Mouse (Mus musculus) heart, postnatal 10 days (tissue): ENCODE data around the gene Ahsg. TPM values are rescaled to one million over a fixed set of nuclear protein-coding genes. Genes with fewer than 3 reads are reported as not detected.

Experiments
- DNase-seq, 2 experiments: peaks; one replicate each; pipeline ENCODE4 v3.0.0; 2021
- intact Hi-C: fragments of 180-260 bp; cut with DNase I; formaldehyde crosslinking; loops from one replicate; pipeline ENCODE4 v1.15.1; 2025
- total RNA-seq, 2 experiments: library from RNA; stranded (reverse); gene quantifications; 2 replicates each; pipeline ENCODE4 v1.2.3; 2021

Ahsg gene
- total RNA-seq, 2 experiments from 2014 or later: 6.5 to 9.3 TPM

GRCm38 (mm10) chr16:22885356-22885755 lies 5.7 kb upstream of the Ahsg start:
- no peak for DNase-seq
- intact Hi-C loops: no loop called here

- intact Hi-C loops: no loop called here
- no peak for DNase-seq
These were observed 4.4 kb upstream of the Ahsg start for GRCm38 (mm10) chr16:22886726-22887125.

DNA sequence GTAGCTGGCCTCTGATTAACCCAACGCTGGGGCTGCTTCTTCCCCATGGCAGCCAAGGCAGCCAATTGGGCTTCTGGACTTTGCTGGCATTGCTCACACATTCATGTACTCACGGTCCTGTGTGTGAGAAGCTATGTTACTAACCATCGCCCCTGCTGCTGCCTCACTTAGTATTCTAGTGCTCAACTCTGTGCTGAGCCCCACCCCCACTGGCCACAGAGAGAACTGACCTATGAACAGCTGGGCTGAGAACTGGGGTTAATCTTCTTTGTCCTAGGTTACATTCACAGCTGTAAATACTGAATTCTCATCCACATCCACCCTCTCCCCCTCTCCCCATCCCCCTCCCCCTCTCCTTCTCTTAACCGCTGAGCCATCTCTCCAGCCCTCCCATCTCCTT lies 2.2 kb upstream of the Ahsg start:
- no peak for DNase-seq
- intact Hi-C loops: no loop called here

GRCm38 (mm10) chr16:22889716-22890115 lies 1.4 kb upstream of the Ahsg start:
- no peak for DNase-seq
- intact Hi-C loops: no loop called here

DNA sequence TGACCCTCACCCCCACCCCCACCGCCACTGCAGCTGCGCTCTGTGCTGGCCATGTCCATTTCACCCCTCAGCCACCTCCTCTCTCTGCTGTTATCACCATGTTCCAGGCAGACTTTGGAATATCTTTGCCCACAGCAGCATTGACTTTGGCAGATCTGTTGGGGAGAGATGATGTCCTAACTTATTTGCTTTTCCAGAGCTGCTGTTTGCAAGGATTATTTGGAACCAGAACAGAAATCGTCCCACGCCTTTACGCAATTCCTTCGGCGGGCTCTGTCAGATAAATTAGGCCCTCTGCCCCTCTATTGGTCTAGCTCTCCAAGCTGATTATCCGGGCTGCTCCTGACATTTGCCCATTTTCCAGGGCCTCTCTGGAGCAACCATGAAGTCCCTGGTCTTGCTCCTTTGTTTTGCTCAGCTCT lies 667 bp downstream of the Ahsg start:
- no peak for DNase-seq

DNA sequence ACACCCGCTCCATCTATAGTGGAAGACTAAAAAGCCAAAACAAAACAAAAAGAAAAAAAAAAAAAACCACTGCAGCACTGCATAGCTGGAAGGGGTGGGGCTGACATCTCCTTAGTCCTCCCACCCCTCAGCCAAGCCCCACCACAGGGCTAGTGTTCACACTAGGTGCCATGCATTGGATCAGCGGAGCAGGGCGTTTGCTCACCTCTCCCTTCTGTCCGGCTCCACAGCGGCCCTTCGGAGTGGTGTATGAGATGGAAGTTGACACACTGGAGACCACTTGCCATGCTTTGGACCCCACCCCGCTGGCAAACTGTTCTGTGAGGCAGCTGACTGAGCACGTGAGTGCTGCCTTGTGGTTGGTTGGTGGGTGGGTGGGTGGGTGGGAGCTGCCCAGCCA lies 3.0 kb downstream of the Ahsg start:
- intact Hi-C loops: no loop called here

More for the DNA sequence above, 667 bp downstream of the Ahsg start:
- intact Hi-C loops: no loop called here

GRCm38 (mm10) chr16:22896618-22897017 lies 5.5 kb downstream of the Ahsg start:
- intact Hi-C loops: no loop called here
- no peak for DNase-seq

More for the DNA sequence above, 3.0 kb downstream of the Ahsg start:
- no peak for DNase-seq

DNA sequence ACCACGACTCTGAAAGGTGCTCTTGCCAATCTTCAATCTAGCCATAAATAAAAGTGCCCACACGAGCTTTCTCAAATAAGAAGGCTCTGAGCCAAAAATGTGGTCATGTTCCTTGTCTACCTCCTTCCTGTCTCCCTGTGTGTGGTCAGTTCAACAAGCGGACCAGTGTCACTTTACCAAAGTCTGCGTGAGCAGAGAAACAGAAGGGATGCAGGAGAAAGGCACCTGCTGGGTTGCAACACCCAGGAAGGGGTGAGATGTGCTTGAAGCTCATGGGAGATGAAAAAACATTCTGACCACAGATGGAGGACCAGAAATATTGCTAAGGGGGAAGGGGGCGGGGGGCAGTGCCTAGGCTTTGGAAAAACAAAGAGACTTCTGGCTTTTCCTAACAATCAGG lies 8.3 kb downstream of the Ahsg start:
- intact Hi-C loops: no loop called here
- no peak for DNase-seq

DNA sequence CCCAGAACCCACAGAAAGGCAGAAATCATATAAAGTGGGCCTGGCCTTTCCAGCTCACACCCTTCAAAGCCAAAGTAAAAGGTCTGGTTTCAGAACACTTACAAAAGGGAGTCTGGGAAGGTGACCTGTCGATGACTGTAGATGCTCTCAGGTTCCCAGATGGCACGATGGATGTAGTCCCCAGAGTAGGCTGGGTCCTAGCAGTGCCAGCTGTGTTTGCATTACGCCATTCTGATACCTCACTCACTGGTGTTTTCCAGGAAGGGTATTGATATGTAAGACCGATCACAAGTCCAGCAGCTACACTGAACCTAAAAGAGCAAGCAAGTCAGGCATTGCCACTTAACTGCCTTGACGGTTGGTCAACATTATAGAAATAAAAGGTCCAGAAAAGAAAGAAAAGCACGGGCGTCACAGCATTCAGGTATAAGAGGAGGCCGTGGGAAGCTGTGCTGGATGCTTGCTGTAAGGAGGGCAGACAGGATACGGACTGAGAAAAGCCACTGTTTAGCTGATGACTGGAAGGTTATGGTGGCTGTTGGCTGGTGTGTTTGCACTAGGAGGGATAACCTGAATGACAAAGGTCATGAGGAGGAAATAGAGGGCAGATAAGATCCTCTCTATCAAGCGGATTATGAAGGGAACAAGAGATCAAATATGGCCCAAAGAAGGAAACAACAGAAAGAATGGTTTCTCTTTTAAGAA lies 8.9 kb downstream of the Ahsg start:
- intact Hi-C loops: no loop called here
- no peak for DNase-seq

DNA sequence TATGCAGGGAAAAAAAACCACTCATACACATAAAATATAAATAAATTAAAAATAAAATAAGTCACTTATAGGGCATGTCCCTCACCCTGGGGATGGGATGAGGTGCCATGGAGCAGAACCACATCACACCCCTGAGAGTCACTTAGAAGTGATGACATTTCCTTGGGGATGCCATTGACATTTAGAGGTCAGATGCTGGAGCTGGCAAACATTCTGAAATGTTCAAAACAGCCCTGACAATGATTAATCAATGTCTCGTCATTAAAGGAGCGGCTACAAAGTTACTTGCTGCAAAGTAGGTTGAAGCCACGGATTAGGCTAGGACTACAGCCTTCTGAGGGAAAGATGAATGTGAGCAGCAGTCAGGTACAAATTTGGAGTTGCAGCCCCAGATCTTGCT lies 10.2 kb downstream of the Ahsg start:
- intact Hi-C loops: no loop called here
- no peak for DNase-seq

DNA sequence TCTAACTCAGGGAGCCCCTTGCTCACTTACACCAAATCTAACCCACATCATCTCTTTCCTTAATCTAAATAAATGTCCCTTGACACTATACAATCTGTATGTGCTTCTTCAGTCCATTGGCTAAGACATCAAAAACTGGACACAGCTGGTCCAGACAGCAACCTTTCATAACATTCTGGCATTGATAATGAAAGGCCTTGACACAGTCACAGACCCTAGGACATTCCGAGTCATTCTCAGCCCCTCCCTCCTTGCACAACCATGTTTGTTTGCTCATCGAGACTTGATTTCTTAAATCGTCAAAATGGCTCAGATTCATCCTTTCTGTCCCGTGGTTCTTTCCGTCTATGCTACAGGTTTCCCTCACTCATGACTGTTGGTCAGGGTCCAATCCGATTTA lies 18.2 kb downstream of the Ahsg start:
- intact Hi-C loops: no loop called here
- no peak for DNase-seq

GRCm38 (mm10) chr16:22911986-22912385 lies 20.9 kb downstream of the Ahsg start:
- intact Hi-C loops: no loop called here
- peak; percentile 14 to 22 for DNase-seq

DNA sequence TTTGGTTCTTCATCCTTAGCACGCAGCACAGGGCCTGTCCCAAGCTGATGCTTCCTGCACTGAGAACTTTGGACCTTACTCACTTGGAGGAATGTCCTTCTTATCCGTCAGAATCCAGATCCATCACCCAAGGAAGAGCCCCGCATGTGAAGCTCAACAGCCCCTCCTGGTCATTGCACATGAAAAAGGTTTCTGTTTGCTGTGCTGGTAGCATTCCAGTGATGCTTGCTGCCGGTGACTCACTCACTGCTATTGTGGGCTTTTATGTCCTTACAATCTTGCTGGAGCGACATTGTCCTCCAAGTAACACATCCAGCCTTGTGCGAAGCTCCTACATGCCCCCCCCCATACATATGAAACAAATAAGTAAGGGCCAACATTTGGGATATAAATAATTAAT lies 21.8 kb downstream of the Ahsg start:
- intact Hi-C loops: no loop called here
- no peak for DNase-seq

- intact Hi-C loops: no loop called here
- no peak for DNase-seq
These were observed 23.2 kb downstream of the Ahsg start for GRCm38 (mm10) chr16:22914276-22914675.

GRCm38 (mm10) chr16:22918034-22918433 lies 27.0 kb downstream of the Ahsg start, which contains the start of gene Fetub:
Gene Fetub (plus strand): TSS chr16:22918334.
- no peak for DNase-seq
- intact Hi-C loops: no loop called here

GRCm38 (mm10) chr16:22918664-22919312 lies 27.7 kb downstream of the Ahsg start:
- no peak for DNase-seq
- intact Hi-C loops: no loop called here

GRCm38 (mm10) chr16:22919971-22920854 lies 29.1 kb downstream of the Ahsg start:
- intact Hi-C loops: no loop called here
- peak; percentile 8 to 23 for DNase-seq

DNA sequence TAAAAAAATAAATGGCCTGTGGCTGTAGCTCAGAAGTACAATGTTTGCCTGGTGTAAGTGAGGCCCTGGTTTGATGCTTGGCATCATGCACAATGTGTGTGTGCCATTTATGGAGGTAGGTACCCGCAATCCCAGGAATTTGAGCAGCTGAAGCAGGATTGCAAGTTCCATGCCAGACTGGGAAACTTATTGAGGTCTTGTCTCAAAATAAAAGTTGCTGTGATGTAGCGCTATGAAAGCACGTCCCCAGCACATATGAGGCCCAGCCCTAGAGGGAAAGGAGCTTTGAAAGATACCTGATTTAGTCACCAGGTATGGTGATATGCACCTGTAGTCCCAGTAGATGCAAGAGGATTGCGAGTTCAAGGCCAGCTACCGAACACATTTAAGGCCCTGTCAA lies 30.7 kb downstream of the Ahsg start:
- DNase-seq: no peak
- intact Hi-C loops: no loop called here

GRCm38 (mm10) chr16:22922433-22922832 lies 31.4 kb downstream of the Ahsg start:
- intact Hi-C loops: no loop called here
- no peak for DNase-seq

DNA sequence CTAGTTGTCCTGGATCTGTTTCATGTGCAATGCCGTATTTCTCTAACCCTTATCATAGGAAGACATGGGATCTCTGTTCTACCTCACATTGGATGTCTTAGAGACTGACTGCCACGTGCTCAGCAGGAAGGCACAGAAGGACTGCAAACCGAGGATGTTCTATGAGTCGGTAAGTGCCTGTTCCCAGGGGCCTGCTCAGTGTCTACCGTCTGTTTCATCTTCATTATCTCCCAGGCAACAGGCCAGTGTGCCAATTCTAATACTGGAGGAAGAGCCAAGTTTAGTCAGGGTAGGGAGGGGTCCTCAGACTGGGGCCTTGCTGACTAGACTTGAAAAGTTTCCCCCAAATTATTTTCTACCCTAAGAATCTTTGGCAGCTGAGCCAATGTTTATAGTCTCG lies 38.5 kb downstream of the Ahsg start:
- intact Hi-C loops: no loop called here
- no peak for DNase-seq

- intact Hi-C loops: no loop called here
- DNase-seq: no peak
These were observed 40.5 kb downstream of the Ahsg start for GRCm38 (mm10) chr16:22931431-22932200.
